Mouse (Mus musculus) midbrain, embryonic 12.5 days (tissue): Measurements from ENCODE around the gene Krt80. TPM values are rescaled to one million over a fixed set of nuclear protein-coding genes. Genes with fewer than 3 reads are reported as not detected.
"Not testable (repeated sequence)": the region's sequence is repeated elsewhere in the genome, so short reads cannot be mapped to it uniquely, and the experiment has no call there.

ENCODE experiments used
- ATAC-seq: fragments of 200-750 bp; cut with Nextera tagmentation; 2 replicates; pipeline ENCODE4 v1.8.0; 2017; ENCODE audit warnings: low read depth, moderate TSS enrichment, moderate library complexity; ENCODE audit not compliant: low FRiP score
- H3K27ac ChIP-seq: fragments of 300-500 bp; sonication (generic); replicated peaks from 2 replicates; pipeline ENCODE4 v1.5.1; 2016; ENCODE audit warnings: mild to moderate bottlenecking
- H3K27me3 ChIP-seq: fragments of 300-500 bp; sonication (generic); 2 replicates; pipeline ENCODE4 v1.6.1; 2016; ENCODE audit warnings: mild to moderate bottlenecking
- H3K36me3 ChIP-seq: fragments of 300-500 bp; sonication (generic); 2 replicates; pipeline ENCODE4 v1.6.1; 2016
- H3K4me1 ChIP-seq: fragments of 300-500 bp; sonication (generic); 2 replicates; pipeline ENCODE4 v1.6.1; 2016
- H3K4me2 ChIP-seq: fragments of 300-500 bp; sonication (generic); replicated peaks from 2 replicates; pipeline ENCODE4 v1.6.1; 2016; ENCODE audit warnings: mild to moderate bottlenecking, moderate library complexity
- H3K4me3 ChIP-seq: fragments of 300-500 bp; sonication (generic); 2 replicates; pipeline ENCODE4 v1.5.1; 2016; ENCODE audit warnings: mild to moderate bottlenecking
- H3K9ac ChIP-seq: fragments of 300-500 bp; sonication (generic); replicated peaks from 2 replicates; pipeline ENCODE4 v1.6.1; 2016; ENCODE audit warnings: mild to moderate bottlenecking, moderate library complexity
- H3K9me3 ChIP-seq: fragments of 300-500 bp; sonication (generic); 2 replicates; pipeline ENCODE4 v1.6.1; 2016; ENCODE audit warnings: mild to moderate bottlenecking
- WGBS: fragments of 180-500 bp; shearing (Covaris S2); methylation state at CpG from one replicate; pipeline ENCODE4 v1.1.7; 2016; 5-methylcytosine and 5-hydroxymethylcytosine counted together
- polyA plus RNA-seq: library from polyadenylated mRNA; unstranded; fragments of >200 nt; fragmentation: Nextera tagmentation; extraction: Ambion mirVana; gene quantifications from 2 replicates; pipeline ENCODE4 v1.2.1, GENCODE M21; 2016

Krt80 gene
- polyA plus RNA-seq, 1 experiment from 2014 or later: 0.18 TPM

- Histone ChIP-seq H3K9me3 (no peaks in the 10 kb centered on the region), H3K4me2 (no peak overlapping the region), H3K4me3 (no peak overlapping the region), H3K36me3 (no peaks in the 10 kb centered on the region), H3K9ac (no peak overlapping the region), H3K4me1 (no peaks in the 10 kb centered on the region), H3K27me3 (peaks cover 18% of the 10 kb centered on the region; the same call in 1 of the 2 replicates), H3K27ac (no peak overlapping the region)
- ATAC-seq: no peak
- WGBS: 59% methylated on average over 4 of the region's 4 CpGs
Measured at GRCm38 (mm10) chr15:101333648-101334047, 36.3 kb downstream of the Krt80 start.

GRCm38 (mm10) chr15:101333165-101333564, 36.8 kb downstream of the Krt80 start:
- ATAC-seq: no peak
- H3K4me1 ChIP-seq: no peaks in the 10 kb centered on the region
- 45% methylated on average over 1 of the region's 1 CpGs for WGBS
- peaks cover 18% of the 10 kb centered on the region; the same call in 1 of the 2 replicates for H3K27me3 ChIP-seq
- H3K9ac ChIP-seq: no peak overlapping the region
- no peak overlapping the region for H3K27ac ChIP-seq
- no peaks in the 10 kb centered on the region for H3K36me3 ChIP-seq
- H3K9me3 ChIP-seq: no peaks in the 10 kb centered on the region
- H3K4me3 ChIP-seq: no peak overlapping the region
- H3K4me2 ChIP-seq: no peak overlapping the region

- WGBS: 75% methylated on average over 4 of the region's 4 CpGs
- ATAC-seq: no peak
Measured at GRCm38 (mm10) chr15:101332370-101332769, 37.6 kb downstream of the Krt80 start.

GRCm38 (mm10) chr15:101331090-101331489, 38.9 kb downstream of the Krt80 start:
- H3K4me1 ChIP-seq: no peaks in the 10 kb centered on the region
- no peaks in the 10 kb centered on the region for H3K36me3 ChIP-seq
- 0 out of 2 replicates have a peak, but pooled peaks cover 2% of the 10 kb centered on the region for H3K27me3 ChIP-seq
- no peak overlapping the region for H3K4me3 ChIP-seq
- H3K9ac ChIP-seq: no peak overlapping the region
- ATAC-seq: no peak
- H3K27ac ChIP-seq: no peak overlapping the region
- WGBS: 82% methylated on average over 4 of the region's 4 CpGs
- H3K9me3 ChIP-seq: no peaks in the 10 kb centered on the region
- no peak overlapping the region for H3K4me2 ChIP-seq

More at GRCm38 (mm10) chr15:101332370-101332769, 37.6 kb downstream of the Krt80 start:
- Histone ChIP-seq H3K4me3 (no peak overlapping the region), H3K4me2 (no peak overlapping the region), H3K27ac (no peak overlapping the region), H3K4me1 (no peaks in the 10 kb centered on the region), H3K27me3 (peaks cover 14% of the 10 kb centered on the region; the same call in 1 of the 2 replicates), H3K9ac (no peak overlapping the region), H3K36me3 (no peaks in the 10 kb centered on the region), H3K9me3 (no peaks in the 10 kb centered on the region)

- no peaks in the 10 kb centered on the region for H3K36me3 ChIP-seq
- H3K4me3 ChIP-seq: no peak overlapping the region
- no peak overlapping the region for H3K27ac ChIP-seq
- H3K9me3 ChIP-seq: no peaks in the 10 kb centered on the region
- no peaks in the 10 kb centered on the region for H3K27me3 ChIP-seq
- H3K9ac ChIP-seq: no peak overlapping the region
- H3K4me2 ChIP-seq: no peak overlapping the region
- ATAC-seq: no peak
- WGBS: 57% methylated on average over 3 of the region's 3 CpGs
- no peaks in the 10 kb centered on the region for H3K4me1 ChIP-seq
Measured at GRCm38 (mm10) chr15:101329564-101329892, 40.4 kb downstream of the Krt80 start.

- Histone ChIP-seq H3K4me2 (no peak overlapping the region), H3K27ac (no peak overlapping the region), H3K4me1 (no peaks in the 10 kb centered on the region), H3K4me3 (no peak overlapping the region), H3K9me3 (no peaks in the 10 kb centered on the region), H3K27me3 (no peaks in the 10 kb centered on the region), H3K9ac (no peak overlapping the region), H3K36me3 (no peaks in the 10 kb centered on the region)
- no peak for ATAC-seq
- 68% methylated on average over 3 of the region's 3 CpGs for WGBS
Measured at GRCm38 (mm10) chr15:101328876-101329563, 40.9 kb downstream of the Krt80 start.

- no peak overlapping the region for H3K27ac ChIP-seq
- 5% methylated on average over 6 of the region's 6 CpGs for WGBS
- H3K4me2 ChIP-seq: no peak overlapping the region
- H3K27me3 ChIP-seq: no peaks in the 10 kb centered on the region
- H3K9me3 ChIP-seq: no peaks in the 10 kb centered on the region
- ATAC-seq: no peak
- H3K9ac ChIP-seq: no peak overlapping the region
- no peak overlapping the region for H3K4me3 ChIP-seq
- H3K4me1 ChIP-seq: no peaks in the 10 kb centered on the region
- no peaks in the 10 kb centered on the region for H3K36me3 ChIP-seq
Measured at GRCm38 (mm10) chr15:101327282-101327681, 42.7 kb downstream of the Krt80 start.

GRCm38 (mm10) chr15:101325991-101326534, 43.9 kb downstream of the Krt80 start:
- Histone ChIP-seq H3K4me3 (no peak overlapping the region), H3K9me3 (no peaks in the 10 kb centered on the region), H3K9ac (no peak overlapping the region), H3K4me1 (no peaks in the 10 kb centered on the region), H3K27me3 (no peaks in the 10 kb centered on the region), H3K36me3 (no peaks in the 10 kb centered on the region), H3K4me2 (no peak overlapping the region), H3K27ac (no peak overlapping the region)
- 34% methylated on average over 10 of the region's 10 CpGs for WGBS
- no peak for ATAC-seq

- not testable (repeated sequence) for H3K4me2 ChIP-seq, H3K9me3 ChIP-seq, H3K4me3 ChIP-seq, H3K9ac ChIP-seq, H3K27me3 ChIP-seq, H3K36me3 ChIP-seq, ATAC-seq, H3K27ac ChIP-seq, H3K4me1 ChIP-seq
Measured at GRCm38 (mm10) chr15:101324409-101324808, 45.6 kb downstream of the Krt80 start.

GRCm38 (mm10) chr15:101323511-101323910, 46.5 kb downstream of the Krt80 start:
- Histone ChIP-seq H3K9me3 (no peaks in the 10 kb centered on the region), H3K4me3 (no peak overlapping the region), H3K4me1 (no peaks in the 10 kb centered on the region), H3K27me3 (no peaks in the 10 kb centered on the region), H3K27ac (no peak overlapping the region), H3K9ac (no peak overlapping the region), H3K4me2 (no peak overlapping the region), H3K36me3 (no peaks in the 10 kb centered on the region)
- WGBS: 93% methylated on average over 5 of the region's 5 CpGs
- ATAC-seq: no peak

- Histone ChIP-seq H3K4me1 (no peaks in the 10 kb centered on the region), H3K27me3 (no peaks in the 10 kb centered on the region), H3K9ac (no peak overlapping the region), H3K4me3 (no peak overlapping the region), H3K36me3 (no peaks in the 10 kb centered on the region), H3K4me2 (no peak overlapping the region), H3K9me3 (no peaks in the 10 kb centered on the region), H3K27ac (no peak overlapping the region)
- WGBS: 89% methylated on average over 7 of the region's 7 CpGs
- no peak for ATAC-seq
Measured at GRCm38 (mm10) chr15:101322640-101323039, 47.3 kb downstream of the Krt80 start.

- Histone ChIP-seq H3K9me3 (no peaks in the 10 kb centered on the region), H3K4me1 (no peaks in the 10 kb centered on the region), H3K27me3 (no peaks in the 10 kb centered on the region), H3K9ac (no peak overlapping the region), H3K4me2 (no peak overlapping the region), H3K36me3 (no peaks in the 10 kb centered on the region), H3K4me3 (no peak overlapping the region), H3K27ac (no peak overlapping the region)
- no peak for ATAC-seq
- 86% methylated on average over 5 of the region's 5 CpGs for WGBS
Measured at GRCm38 (mm10) chr15:101322106-101322505, 47.9 kb downstream of the Krt80 start.

- 80% methylated on average over 5 of the region's 5 CpGs for WGBS
- peaks cover 6% of the 10 kb centered on the region; the same call in 1 of the 2 replicates for H3K4me1 ChIP-seq
- H3K9me3 ChIP-seq: no peaks in the 10 kb centered on the region
- H3K36me3 ChIP-seq: no peaks in the 10 kb centered on the region
- ATAC-seq: no peak
- H3K9ac ChIP-seq: no peak overlapping the region
- H3K27me3 ChIP-seq: no peaks in the 10 kb centered on the region
- no peak overlapping the region for H3K4me2 ChIP-seq
- H3K4me3 ChIP-seq: no peak overlapping the region
- no peak overlapping the region for H3K27ac ChIP-seq
Measured at GRCm38 (mm10) chr15:101321126-101321525, 48.8 kb downstream of the Krt80 start.
